In the genomic region with DNA sequence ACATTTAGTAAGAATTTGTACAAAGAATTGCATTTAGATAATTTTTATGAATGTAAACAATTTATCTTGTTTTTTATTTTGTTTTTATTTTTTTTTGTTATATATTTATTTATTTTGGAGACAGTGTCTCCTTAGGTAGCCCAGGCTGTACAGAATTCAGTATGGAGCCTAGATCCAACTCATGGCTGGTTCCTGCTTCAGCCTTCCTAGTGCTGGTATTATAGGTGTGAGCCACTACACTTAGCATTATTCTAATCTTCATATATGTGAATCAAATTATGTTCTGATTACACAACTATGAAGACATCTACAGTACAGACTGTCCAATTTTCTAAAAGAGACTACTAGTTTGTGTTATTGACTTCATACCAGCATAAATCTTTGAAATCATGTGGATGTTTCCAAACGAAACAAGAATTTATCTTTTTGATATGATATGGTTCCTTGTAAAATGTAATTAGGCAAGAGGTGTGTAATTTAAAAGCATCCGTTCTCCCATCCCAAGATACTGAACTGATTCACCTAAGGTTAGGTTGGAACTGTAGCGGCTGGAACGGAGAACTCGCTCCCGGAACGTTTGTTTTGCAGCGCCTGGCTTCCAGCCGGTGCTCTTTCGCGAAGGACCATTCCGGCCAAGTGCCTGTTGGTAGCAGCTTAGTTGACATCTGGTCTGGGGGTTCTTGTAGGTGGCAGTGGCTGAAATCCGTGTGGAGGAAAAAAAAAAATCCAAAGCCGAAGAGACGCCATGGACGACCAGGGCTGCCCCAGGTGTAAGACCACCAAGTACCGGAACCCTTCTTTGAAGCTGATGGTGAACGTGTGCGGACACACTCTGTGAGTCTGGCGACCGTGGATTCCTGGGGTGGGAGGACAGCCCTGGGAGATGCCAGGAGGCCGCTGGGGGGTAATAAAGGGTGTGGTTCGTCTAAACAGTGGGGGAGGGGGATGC, we compare ENCODE assay signal across 8 mouse cellular contexts. TPM values are rescaled to one million over a fixed set of nuclear protein-coding genes. Genes with fewer than 3 reads are reported as not detected.
DNase-seq lines count a peak whose midpoint lies in the region; ATAC-seq lines count a peak whose summit lies in the region.

Mnat1 (plus strand) TSS at position 625 of the 949 bp plus-strand sequence.

- 2% methylated on average over 23 of the region's 23 CpGs for WGBS in hindbrain, embryonic 12.5 days

- no peaks in the 10 kb centered on the region for H3K9me3 ChIP-seq in hindbrain, embryonic 12.5 days (replicated peaks)

- ATAC-seq in hindbrain, embryonic 12.5 days (ENCODE audit: low FRiP score): peak; percentile 80

- H3K4me2 ChIP-seq in hindbrain, embryonic 12.5 days (replicated peaks): peak within 1 kb of the TSS; percentile 57

- no peaks in the 10 kb centered on the region for H3K36me3 ChIP-seq in hindbrain, embryonic 12.5 days

- no peak within 1 kb of the TSS for H3K27ac ChIP-seq in hindbrain, embryonic 12.5 days

- DNase-seq in Muller cell, postnatal 12 days (ENCODE audit: inconsistent ontology term): peak; percentile 93
- DNase-seq in cerebellum, adult 9-11 months: peak; percentile 83
- peak; percentile 33 to 93 for DNase-seq in frontal cortex, adult 2 months (ENCODE audit: extremely low spot score in 1 of 2, low spot score in 1 of 2)
- DNase-seq in layer of hippocampus, postnatal 14 days (ENCODE audit: low spot score in 2 of 2): peak; percentile 79 to 82
- DNase-seq in lung, postnatal 14 days: peak; percentile 85
- peak; percentile 79 for DNase-seq in retina, adult 2 months (ENCODE audit: low read depth, low spot score)
- peak; percentile 74 to 82 for DNase-seq in thymus, postnatal 36 days

- peak within 1 kb of the TSS; percentile 71 for H3K9ac ChIP-seq in hindbrain, embryonic 12.5 days

- peak within 1 kb of the TSS; percentile 62 for H3K4me3 ChIP-seq in hindbrain, embryonic 12.5 days

- H3K4me1 ChIP-seq in hindbrain, embryonic 12.5 days: peaks cover 6% of the 10 kb centered on the region; the same call in 1 of the 2 replicates

- no peaks in the 10 kb centered on the region for H3K27me3 ChIP-seq in hindbrain, embryonic 12.5 days

RNA-seq across cellular contexts. Expression of gene Mnat1, which starts in this region (rescaled TPM):
- polyA plus RNA-seq in frontal cortex, adult 2 months (2012; rRNA removed): 14.1 and 15.2 TPM in 2 replicates
- polyA plus RNA-seq in hindbrain, embryonic 12.5 days (2016; fragmentation: Nextera tagmentation; extraction: Ambion mirVana): 26.4 and 27.5 TPM in 2 replicates
- total RNA-seq in layer of hippocampus, postnatal 14 days (2021): 10 to 100 TPM; 18.4 to 20.7 TPM
